Mouse (Mus musculus): ENCODE measurements around the gene S100a10. TPM values are rescaled to one million over a fixed set of nuclear protein-coding genes. Genes with fewer than 3 reads are reported as not detected.

The S100a10 gene
- polyA plus RNA-seq (2016; fragmentation: Nextera tagmentation; extraction: Ambion mirVana) = 233 and 244 TPM in 2 replicates

GRCm38 (mm10) chr3:93554981-93555877 lies at the start of gene S100a10:
TSS of gene S100a10 (plus strand) at chr3:93555080.
- H3K4me2 ChIP-seq (replicated peaks) = peak within 1 kb of the TSS; percentile 93
- peaks cover 19% of the 10 kb centered on the region for H3K4me1 ChIP-seq
- no peaks in the 10 kb centered on the region for H3K9me3 ChIP-seq (replicated peaks)
- ATAC-seq (ENCODE audit: low FRiP score) = peak; percentile 88
- no peaks in the 10 kb centered on the region for H3K36me3 ChIP-seq
- 0 out of 2 replicates have a peak, but pooled peaks cover 13% of the 10 kb centered on the region for H3K27me3 ChIP-seq
- H3K27ac ChIP-seq = peak within 1 kb of the TSS; percentile 62
- WGBS = 3% methylated on average over 36 of the region's 39 CpGs
- H3K4me3 ChIP-seq = peak within 1 kb of the TSS; percentile 56
- peak within 1 kb of the TSS; percentile 74 for H3K9ac ChIP-seq

- Histone ChIP-seq H3K27me3 (no peaks in the 10 kb centered on the region), H3K27ac (no peak overlapping the region), H3K9ac (no peak overlapping the region), H3K36me3 (no peaks in the 10 kb centered on the region), H3K4me3 (no peak overlapping the region), H3K9me3 (replicated peaks) (peaks cover 5% of the 10 kb centered on the region; the same call in 1 of the 2 replicates), H3K4me1 (no peaks in the 10 kb centered on the region), H3K4me2 (replicated peaks) (no peak overlapping the region)
- ATAC-seq (ENCODE audit: low FRiP score) = no peak
- WGBS = 46% methylated on average over 30 of the region's 30 CpGs
These were observed 48.7 kb upstream of the S100a10 start for GRCm38 (mm10) chr3:93505960-93506863.

- Histone ChIP-seq H3K4me2 (replicated peaks) (no peak overlapping the region), H3K9me3 (replicated peaks) (peaks cover 5% of the 10 kb centered on the region; the same call in 1 of the 2 replicates), H3K36me3 (no peaks in the 10 kb centered on the region), H3K9ac (no peak overlapping the region), H3K27ac (no peak overlapping the region), H3K27me3 (no peaks in the 10 kb centered on the region), H3K4me3 (no peak overlapping the region), H3K4me1 (no peaks in the 10 kb centered on the region)
- WGBS = 73% methylated on average over 5 of the region's 5 CpGs
- ATAC-seq (ENCODE audit: low FRiP score) = no peak
These were observed 48.0 kb upstream of the S100a10 start for GRCm38 (mm10) chr3:93506881-93507325.

- H3K9me3 ChIP-seq (replicated peaks) = no peaks in the 10 kb centered on the region
- no peak overlapping the region for H3K4me2 ChIP-seq (replicated peaks)
- no peaks in the 10 kb centered on the region for H3K27me3 ChIP-seq
- no peaks in the 10 kb centered on the region for H3K4me1 ChIP-seq
- H3K36me3 ChIP-seq = no peaks in the 10 kb centered on the region
- no peak for ATAC-seq (ENCODE audit: low FRiP score)
- H3K9ac ChIP-seq = no peak overlapping the region
- no peak overlapping the region for H3K27ac ChIP-seq
- no peak overlapping the region for H3K4me3 ChIP-seq
- WGBS = 73% methylated on average over 1 of the region's 1 CpGs
These were observed 45.6 kb upstream of the S100a10 start for GRCm38 (mm10) chr3:93509301-93509700.

- Histone ChIP-seq H3K4me2 (replicated peaks) (no peak overlapping the region), H3K9ac (no peak overlapping the region), H3K27ac (no peak overlapping the region), H3K27me3 (no peaks in the 10 kb centered on the region), H3K4me1 (no peaks in the 10 kb centered on the region), H3K36me3 (no peaks in the 10 kb centered on the region), H3K4me3 (no peak overlapping the region), H3K9me3 (replicated peaks) (no peaks in the 10 kb centered on the region)
- ATAC-seq (ENCODE audit: low FRiP score) = no peak
- WGBS = 83% methylated on average over 1 of the region's 1 CpGs
These were observed 43.8 kb upstream of the S100a10 start for GRCm38 (mm10) chr3:93511036-93511435.

GRCm38 (mm10) chr3:93511801-93512200 lies 43.1 kb upstream of the S100a10 start:
- Histone ChIP-seq H3K9ac (no peak overlapping the region), H3K36me3 (no peaks in the 10 kb centered on the region), H3K4me2 (replicated peaks) (no peak overlapping the region), H3K27ac (no peak overlapping the region), H3K9me3 (replicated peaks) (no peaks in the 10 kb centered on the region), H3K4me1 (no peaks in the 10 kb centered on the region), H3K4me3 (no peak overlapping the region), H3K27me3 (no peaks in the 10 kb centered on the region)
- no peak for ATAC-seq (ENCODE audit: low FRiP score)
- WGBS = 93% methylated on average over 1 of the region's 1 CpGs

- Histone ChIP-seq H3K9ac (no peak overlapping the region), H3K4me1 (no peaks in the 10 kb centered on the region), H3K27me3 (no peaks in the 10 kb centered on the region), H3K4me2 (replicated peaks) (no peak overlapping the region), H3K9me3 (replicated peaks) (no peaks in the 10 kb centered on the region), H3K27ac (no peak overlapping the region), H3K36me3 (no peaks in the 10 kb centered on the region), H3K4me3 (no peak overlapping the region)
- 84% methylated on average over 7 of the region's 7 CpGs for WGBS
- no peak for ATAC-seq (ENCODE audit: low FRiP score)
These were observed 42.3 kb upstream of the S100a10 start for GRCm38 (mm10) chr3:93512386-93513101.

- no peaks in the 10 kb centered on the region for H3K4me1 ChIP-seq
- WGBS = 90% methylated on average over 3 of the region's 3 CpGs
- no peak overlapping the region for H3K4me2 ChIP-seq (replicated peaks)
These were observed 40.3 kb upstream of the S100a10 start for GRCm38 (mm10) chr3:93514628-93515027.

GRCm38 (mm10) chr3:93517343-93517742 lies 37.5 kb upstream of the S100a10 start:
- no peak overlapping the region for H3K9ac ChIP-seq
- 98% methylated on average over 2 of the region's 2 CpGs for WGBS
- peaks cover 9% of the 10 kb centered on the region for H3K4me1 ChIP-seq
- no peak overlapping the region for H3K4me2 ChIP-seq (replicated peaks)
- no peaks in the 10 kb centered on the region for H3K27me3 ChIP-seq
- no peak overlapping the region for H3K4me3 ChIP-seq
- H3K36me3 ChIP-seq = no peaks in the 10 kb centered on the region
- no peak overlapping the region for H3K27ac ChIP-seq
- ATAC-seq (ENCODE audit: low FRiP score) = no peak
- H3K9me3 ChIP-seq (replicated peaks) = no peaks in the 10 kb centered on the region

More at GRCm38 (mm10) chr3:93514628-93515027, 40.3 kb upstream of the S100a10 start:
- Histone ChIP-seq H3K27me3 (no peaks in the 10 kb centered on the region), H3K36me3 (no peaks in the 10 kb centered on the region), H3K9ac (no peak overlapping the region), H3K4me3 (no peak overlapping the region), H3K9me3 (replicated peaks) (no peaks in the 10 kb centered on the region), H3K27ac (no peak overlapping the region)
- ATAC-seq (ENCODE audit: low FRiP score) = no peak

GRCm38 (mm10) chr3:93519856-93520329 lies 35.0 kb upstream of the S100a10 start:
- WGBS = 57% methylated on average over 5 of the region's 5 CpGs
- no peaks in the 10 kb centered on the region for H3K36me3 ChIP-seq

GRCm38 (mm10) chr3:93520330-93521193 lies 34.3 kb upstream of the S100a10 start, which contains the start of gene S100a11:
TSS of gene S100a11 (plus strand) at chr3:93520488.
- Histone ChIP-seq H3K36me3 (no peaks in the 10 kb centered on the region), H3K9me3 (replicated peaks) (no peaks in the 10 kb centered on the region), H3K9ac (peak within 1 kb of the TSS; percentile 54), H3K27me3 (no peaks in the 10 kb centered on the region), H3K4me3 (peak within 1 kb of the TSS; percentile 47), H3K4me1 (peaks cover 9% of the 10 kb centered on the region), H3K4me2 (replicated peaks) (peak within 1 kb of the TSS; percentile 69), H3K27ac (peak within 1 kb of the TSS; percentile 68; the same call in 1 of the 2 replicates)
- ATAC-seq (ENCODE audit: low FRiP score) = peak; percentile 87
- 1% methylated on average over 36 of the region's 38 CpGs for WGBS

More at GRCm38 (mm10) chr3:93519856-93520329, 35.0 kb upstream of the S100a10 start:
- peaks cover 9% of the 10 kb centered on the region for H3K4me1 ChIP-seq
- H3K4me3 ChIP-seq = peak overlapping the region; percentile 47
- ATAC-seq (ENCODE audit: low FRiP score) = peak; percentile 55
- H3K4me2 ChIP-seq (replicated peaks) = peak overlapping the region; percentile 69
- no peak overlapping the region; the same call in 1 of the 2 replicates for H3K9ac ChIP-seq
- no peak overlapping the region for H3K27ac ChIP-seq
- H3K27me3 ChIP-seq = no peaks in the 10 kb centered on the region
- no peaks in the 10 kb centered on the region for H3K9me3 ChIP-seq (replicated peaks)

Measured in hindbrain, embryonic 12.5 days (tissue).